Mouse (Mus musculus): ENCODE measurements around the gene Gramd1b.

The Gramd1b gene

DNA sequence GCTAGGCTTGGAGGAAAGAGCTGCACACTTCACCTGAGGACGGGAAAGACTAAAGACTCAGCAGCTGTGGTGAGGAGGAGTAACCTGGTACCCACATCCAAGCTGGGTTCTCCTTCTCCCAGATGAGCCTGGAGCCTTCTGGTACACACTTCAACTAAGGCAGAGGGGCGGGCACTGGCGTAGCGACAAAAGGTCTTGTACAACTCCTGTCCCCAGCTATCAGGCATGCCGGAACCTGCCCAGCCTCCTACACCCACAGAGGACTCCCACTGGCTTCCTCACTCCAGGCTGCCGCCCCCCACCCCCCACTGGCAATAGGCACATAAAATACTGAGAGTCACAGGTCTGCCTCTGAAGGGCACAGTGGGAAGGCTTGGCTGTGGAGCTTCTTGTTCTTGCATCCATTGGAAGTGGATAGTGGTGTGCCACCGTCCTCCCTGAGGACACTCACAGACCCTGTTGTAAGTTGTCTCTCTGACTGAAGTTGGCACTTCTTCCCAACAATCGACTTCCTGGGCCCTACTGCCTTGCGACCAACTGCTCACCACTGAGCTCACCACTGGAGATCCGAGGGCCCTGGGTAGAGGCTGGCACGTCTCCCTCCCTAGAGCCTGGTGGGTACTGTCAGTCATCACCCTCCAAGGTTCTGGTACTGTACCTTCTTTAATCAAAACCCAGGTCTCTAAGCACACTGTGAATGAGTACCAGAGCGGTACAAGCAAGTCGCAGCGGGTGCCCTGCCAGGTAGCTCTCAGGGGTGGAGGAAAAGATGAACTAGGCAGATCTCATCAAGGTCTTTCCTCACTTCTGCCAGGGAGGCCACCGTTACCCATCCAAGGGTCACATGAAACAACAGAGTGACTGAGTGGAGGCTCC is 199.5 kb downstream of the Gramd1b start:
- DNase-seq: no peak

DNA sequence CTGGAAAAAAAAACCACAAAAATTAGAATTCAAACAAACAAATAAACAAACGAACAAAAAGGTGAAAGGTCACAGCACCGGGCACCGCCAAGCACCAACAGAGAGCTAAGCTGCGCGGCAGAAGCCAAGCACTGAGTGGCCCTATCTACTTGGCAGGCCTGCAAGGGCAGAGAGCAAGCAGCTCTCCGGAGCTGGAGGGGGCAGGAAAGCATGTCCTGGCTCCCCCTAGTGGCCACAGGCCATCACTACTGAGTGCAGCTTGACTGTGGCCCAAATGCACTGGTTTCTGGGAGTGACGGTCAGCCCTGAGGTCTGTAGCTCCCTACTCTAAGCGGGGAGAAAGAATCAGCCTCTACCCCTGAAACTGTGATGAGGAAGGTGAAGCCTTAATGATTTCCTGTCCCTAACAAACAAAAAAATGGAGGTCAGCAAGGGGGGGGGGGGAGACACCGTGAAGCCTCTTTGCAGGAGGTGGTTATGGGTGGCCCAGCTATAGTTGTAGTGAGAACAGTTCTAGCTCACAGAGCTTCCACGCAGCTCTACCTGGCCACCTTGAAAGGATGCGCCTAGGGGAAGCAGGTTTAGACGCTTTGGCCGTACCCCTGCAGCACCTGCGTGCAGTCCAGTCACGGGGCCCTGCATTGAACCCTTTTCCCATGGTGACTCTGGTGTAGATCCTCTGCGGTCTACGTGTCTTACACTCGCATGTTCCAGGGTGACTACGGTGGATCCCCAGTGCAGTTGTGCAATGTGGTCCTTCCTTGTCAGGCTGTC is 200.4 kb downstream of the Gramd1b start:
- peak; percentile 90 for DNase-seq

DNA sequence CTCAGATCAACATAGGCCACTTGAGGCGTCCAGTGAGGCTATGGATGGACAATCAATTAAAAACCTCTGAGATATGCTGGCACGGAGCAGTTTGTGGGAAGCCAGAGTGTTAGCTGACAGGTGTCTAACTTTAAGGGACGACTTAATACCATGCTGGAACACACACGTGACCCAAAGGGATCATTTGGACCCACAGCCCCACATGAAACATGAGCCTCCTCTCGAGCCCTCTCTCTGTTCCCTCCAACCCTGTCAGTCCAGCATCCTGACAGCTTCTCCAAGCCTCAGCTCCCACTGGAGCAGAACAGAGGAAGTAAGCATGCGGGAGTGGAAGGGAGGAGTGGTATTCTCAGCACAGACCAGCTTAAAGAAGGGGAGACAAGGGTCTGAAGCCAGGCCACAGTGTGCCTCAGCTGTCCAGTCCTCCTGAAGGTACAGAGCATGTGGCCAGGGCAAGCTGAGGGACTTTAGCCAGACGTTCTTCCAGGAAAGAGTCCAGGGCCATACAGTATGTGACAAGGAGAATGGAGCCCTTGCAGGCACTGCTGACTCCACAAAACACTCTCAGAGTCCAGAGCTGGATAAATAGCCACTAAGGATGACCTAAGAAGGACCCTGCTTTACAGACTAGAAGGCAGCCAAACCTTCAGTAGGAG is 204.8 kb downstream of the Gramd1b start:
- DNase-seq: no peak

DNA sequence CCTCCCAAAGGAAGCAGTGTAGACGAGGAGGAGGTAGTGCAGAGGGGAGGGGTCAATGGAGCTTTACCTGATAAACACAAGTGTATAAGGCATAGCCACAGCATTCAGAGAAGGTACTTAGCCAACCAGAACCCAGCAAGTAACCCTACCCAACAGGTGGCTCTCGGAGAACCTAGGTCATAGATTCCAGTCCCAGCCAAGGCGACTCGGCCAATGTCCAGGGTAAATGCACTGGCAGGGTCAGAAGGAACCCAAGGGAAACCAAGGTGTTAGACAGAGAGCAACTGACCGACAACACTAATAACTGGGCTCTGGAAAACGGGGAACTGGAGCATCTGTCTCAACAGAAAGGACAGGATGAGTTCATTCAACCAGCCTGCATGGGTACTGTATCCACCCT is 206.4 kb downstream of the Gramd1b start:
- no peak for DNase-seq

DNA sequence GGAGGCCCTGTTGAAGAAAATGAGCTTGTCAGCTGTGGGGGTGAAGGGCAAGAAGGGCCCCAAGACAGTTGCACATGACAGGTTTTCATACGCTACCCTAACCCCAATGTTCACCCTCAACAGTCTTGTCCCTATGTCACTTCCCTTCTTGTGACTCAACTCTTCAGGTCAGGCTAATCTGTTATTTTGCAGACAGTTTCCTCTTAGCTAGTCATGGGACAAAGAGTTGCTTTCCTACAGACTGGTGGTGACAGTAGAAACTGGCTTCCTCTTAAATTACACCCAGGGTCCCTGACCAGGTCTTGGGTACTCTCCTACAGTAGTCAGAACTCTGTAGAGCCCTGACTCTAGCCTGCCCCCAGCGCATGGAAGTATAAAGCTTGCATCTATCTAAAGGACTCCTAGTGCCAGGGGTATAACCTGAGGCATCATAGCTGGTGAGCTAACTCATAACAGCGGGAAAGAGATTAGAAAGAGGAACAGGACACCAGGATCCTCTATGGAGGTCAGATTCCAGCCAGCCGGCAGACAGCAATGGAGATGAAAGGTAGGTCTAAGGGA is 206.9 kb downstream of the Gramd1b start:
- no peak for DNase-seq

DNA sequence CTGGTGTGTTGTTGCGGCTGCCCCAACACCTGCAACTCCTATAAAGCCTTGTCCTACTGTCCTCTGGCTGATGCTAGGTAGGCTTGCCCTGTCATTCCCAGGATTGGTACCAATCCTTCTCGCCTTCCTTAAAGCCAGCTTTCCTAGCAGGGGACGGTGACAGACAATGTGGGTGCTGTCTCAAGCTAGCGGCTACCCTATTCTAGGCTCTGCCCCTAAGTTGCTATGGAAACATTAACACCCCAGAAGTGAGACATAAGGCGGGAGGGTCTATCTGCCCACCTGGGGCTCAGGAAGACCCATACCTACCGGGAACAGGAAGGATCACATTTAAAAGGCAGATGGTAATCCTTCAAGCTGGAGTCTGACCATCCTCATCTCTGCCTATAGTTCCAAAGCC is 207.4 kb downstream of the Gramd1b start:
- no peak for DNase-seq

DNA sequence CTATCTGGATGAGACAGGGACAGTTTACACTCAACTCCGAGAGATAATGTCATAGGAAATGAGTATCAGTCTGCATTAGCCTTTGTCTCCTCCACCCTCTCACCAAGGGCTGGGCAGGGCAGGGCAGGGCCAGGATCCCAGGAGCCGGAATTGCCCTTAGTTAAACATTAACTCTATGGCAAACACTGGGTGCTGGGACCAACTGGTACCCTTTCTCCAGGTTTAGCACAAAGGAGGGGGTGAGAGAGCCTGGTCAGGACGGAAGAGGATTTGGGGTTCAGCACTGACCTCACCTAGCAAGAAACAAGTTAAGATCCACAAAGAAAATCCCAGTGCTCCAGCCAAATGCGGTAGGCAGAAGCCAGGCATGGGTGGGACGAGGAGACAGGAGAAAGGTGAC is 208.0 kb downstream of the Gramd1b start:
- no peak for DNase-seq

DNA sequence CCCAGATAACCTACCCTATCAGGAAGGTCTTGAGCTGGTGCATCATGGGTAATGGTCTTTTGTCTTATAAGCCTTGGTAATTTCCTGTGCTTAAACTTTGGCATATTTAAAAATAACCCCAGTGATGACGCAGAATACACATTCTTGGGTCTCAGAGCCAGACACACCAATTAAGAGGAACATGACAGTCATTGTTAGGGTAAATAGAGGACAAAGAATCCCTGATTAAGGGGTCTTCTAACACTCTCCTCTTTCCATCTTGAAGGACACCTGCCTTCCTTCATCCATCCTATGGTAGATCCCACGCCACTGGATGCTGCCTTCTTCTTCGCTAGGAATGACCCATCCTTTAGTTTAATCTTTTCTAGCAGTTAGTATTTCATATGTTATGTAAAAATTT is 208.8 kb downstream of the Gramd1b start:
- no peak for DNase-seq

DNA sequence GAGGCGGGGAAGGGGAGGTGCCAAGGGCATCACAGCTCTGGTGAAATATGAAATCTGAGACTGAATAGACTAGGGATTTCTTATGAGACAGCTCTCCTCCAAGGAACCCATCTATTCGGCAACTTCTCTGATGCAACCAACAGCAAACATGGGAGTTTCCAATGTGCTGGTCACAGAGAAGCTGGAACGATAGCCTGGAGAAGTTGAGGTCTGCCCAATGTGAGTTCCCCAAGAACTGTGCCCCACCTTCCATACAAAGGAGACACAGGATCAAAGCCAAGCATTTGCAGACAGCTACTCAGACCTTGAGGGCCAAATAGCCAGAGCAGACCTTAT is 209.5 kb downstream of the Gramd1b start:
- no peak for DNase-seq

DNA sequence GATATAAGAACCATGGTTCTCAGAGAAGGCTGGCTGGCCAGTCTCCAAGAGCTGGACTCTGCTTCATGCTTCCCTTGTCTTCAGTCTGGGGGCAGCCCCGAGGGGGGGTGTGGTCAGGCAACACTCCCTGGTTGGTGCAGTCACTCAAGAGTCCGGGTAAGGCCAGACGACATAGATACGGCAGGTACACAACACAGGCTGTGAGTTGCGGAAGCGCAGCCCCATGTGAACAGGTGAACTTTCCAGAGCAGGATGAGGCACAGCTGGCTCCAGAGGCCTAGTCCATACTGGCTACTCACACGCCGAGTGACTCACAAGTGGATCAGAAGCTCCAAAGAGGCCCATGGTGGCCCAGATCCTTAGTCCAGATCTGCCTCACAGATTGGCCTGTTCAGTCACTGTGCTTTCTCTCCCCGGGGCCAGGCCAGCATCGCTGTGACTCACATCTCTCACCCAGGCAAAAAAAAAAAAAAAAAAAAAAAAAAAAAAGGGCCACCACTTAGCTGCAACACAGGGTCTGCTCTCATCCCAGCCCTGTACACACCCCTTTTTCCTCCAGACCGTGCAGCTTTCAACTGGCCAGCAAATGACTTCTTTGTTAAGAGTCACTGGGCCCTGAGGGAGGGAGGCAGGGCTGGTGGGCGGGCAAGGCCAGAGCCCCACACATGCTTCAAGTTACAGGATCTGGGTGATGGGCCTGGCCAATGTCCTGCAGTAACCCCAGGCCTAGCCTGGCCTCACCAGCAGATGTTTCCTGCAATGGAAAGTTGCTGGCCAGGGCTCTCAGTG is 210.1 kb downstream of the Gramd1b start:
- DNase-seq: peak; percentile 73

DNA sequence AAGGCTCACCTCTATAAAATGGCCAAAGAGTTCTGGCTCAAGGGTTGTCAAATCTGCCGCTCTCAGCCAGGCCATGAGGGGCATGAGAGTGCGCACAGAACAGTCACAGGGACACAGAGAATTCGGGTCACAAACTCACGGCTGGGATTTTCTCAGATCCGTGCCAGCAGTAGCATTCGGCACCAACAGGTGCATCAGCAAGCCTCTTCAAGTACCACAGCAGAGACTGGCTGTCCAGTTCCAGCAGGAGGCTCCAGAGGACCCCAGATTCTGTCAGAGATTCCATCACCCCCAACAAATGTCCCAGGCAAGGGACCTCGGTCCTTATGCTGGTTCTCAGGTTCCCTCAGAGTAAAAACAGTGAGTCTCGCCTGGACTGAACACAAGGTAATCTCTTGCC is 210.8 kb downstream of the Gramd1b start:
- DNase-seq: no peak

DNA sequence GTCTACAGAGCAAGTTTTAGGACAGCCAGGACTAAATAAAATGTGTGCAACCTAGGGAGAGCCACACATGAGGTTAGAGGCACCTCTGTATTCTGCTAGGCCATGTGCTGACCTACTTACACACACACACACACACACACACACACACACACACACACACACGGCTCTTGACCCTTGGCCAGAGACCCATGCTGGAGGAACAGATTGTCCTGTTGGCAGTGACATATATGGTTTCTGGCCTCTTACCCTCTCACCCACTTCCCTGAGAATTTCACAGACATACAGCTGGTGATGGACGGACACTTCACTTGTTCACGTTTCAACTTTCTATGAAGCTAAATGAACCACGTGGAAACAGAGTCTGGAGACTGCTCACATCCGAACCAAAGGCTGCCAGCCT is 212.4 kb downstream of the Gramd1b start:
- no peak for DNase-seq

DNA sequence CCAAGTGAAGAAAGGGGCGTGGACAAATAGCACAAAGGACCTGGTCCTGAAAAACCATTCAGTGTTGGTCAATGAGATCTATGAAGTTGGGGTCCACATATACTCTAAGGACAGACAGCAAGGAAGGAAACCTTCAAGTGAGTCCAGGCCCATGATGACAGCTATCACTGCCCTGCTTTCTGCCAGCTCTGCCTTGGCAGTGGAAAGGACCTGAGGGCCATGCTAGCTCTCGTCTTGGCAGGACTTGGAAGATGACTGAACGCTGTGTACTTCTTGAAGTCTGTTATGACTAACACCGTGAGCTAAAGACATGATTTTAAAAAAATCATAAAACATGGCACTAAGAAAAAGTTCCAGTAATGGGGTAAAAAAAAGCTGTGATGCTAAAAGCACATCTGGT is 213.4 kb downstream of the Gramd1b start:
- no peak for DNase-seq

DNA sequence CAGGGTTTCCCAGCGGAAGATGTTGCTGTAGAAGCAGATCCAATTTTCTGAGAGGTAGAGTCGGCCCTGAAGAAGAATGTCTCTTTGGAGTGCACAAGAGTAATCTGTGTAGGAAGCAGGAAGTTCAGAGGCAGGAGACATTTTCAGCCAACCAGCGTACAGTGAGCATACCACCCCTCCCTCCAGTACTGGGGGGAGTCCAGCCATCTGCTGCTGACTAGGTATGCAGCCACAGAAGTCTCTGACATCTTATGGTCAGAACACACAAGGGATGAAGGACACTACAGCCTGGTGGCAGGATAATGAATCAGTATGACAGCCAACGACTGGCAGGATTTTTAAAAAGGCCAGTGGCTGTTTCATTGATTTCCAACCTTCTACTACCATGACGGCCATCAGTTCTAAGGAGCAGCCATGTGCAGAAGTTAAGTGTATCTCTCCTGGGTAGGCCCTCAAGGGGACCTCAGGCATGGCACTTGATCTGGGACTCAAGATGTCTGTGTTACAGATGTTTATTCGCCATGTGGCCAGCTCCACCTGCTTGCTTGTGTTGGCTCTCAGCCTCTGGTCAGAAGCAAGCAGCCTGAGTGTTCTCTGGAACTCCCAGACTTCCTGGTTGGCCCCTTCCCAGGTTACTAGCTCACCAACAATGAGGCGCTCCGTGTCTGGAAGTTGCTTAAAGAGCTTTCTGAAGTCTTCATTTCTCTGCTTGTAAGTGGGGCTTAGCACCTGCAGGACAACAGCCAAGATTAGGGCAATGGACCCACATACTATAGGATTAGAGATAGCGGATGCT is 214.1 kb downstream of the Gramd1b start:
- DNase-seq: no peak

DNA sequence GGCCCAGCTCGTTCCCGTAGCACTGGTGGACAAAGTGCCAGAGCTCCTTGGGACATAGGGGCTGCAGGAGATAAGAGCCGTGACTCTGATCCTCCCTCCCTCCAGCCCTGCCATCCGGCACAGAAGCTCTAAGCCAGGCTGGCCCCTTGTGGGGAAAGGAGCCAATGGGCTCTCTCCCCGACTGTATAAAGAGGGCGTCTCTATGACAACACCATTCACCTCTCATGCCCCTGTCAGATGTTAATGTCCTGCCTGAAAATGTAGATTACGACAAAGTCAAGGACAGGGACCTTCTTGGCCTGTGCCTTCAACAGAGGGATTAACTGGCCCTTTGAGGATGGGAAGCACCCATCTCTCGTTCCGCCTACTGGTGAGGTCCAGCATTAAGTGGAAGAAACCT is 219.4 kb downstream of the Gramd1b start:
- DNase-seq: no peak

DNA sequence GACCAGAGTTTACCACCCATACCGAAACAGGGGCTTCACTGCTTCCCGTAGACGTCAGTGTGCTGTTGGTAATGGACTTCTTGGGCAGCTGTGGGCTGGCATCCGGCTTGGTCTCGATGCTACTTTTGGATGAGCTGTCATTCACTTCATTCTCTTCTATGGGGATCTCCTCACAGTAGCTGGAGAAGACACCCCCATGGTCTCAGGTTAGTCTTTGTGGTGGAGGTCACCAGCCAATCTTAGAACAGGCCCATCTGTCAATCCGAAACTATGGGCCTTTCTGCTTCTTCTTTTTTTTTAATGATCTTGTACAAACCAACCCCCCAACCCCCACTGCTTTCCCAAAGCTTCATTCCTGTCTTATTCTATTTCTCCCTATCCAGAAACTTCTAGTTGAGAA is 221.3 kb downstream of the Gramd1b start:
- DNase-seq: no peak

DNA sequence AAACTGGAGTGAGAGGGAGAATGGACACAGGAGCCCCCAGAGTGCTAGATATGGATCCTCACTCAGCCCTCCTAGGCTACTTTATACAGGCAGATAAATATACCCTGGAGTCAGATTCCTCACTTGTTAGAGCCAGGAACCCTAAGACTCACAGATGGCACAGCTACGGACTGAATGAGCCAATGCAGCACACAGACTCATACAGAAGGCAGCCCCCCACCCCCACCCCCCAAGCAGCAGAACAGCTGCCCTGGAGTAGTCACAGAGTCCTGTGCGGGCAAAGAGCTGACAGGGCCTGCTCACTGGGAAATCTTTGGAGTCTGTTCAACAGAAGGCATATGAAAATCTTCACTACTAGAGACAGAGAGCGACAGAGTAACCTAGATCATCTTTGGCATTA is 223.9 kb downstream of the Gramd1b start:
- DNase-seq: no peak

DNA sequence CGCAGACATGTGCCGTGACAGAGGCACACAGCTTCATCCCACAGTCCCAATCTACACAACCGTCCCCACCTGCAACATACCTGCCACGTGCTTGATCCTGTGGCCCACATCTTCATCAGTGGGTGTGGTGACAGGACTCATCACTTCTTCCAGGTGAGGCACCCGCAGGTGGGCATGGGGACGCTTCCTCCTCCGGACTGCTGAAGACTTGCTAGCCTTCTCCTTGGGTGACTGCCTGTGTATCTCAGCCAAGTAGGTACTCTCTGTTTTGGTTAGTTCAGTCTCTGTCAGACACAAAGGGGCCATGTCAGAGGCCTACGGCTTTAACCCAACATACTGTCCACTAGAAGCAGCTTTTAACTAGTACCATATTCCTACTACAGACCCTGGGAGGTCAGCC is 226.9 kb downstream of the Gramd1b start:
- DNase-seq: no peak

DNA sequence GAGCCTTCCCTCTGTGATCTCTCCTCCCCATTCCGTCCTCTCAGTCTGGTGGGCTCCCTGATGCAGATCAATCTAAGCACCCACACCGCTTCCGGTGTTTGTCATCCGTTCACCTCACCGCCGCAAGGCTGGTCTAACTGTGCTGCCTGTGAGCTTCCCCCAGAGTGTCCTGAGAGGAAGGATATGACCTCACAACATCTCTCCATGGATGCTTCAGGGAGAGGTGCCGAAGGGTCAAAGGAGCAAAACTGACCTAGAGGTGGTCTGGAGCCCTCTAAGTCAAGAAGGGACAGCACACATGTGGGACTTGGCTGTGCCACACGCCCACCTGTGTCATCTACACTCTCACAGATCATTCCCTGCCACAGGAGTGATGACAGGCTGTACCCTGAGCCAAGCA is 228.8 kb downstream of the Gramd1b start:
- no peak for DNase-seq

DNA sequence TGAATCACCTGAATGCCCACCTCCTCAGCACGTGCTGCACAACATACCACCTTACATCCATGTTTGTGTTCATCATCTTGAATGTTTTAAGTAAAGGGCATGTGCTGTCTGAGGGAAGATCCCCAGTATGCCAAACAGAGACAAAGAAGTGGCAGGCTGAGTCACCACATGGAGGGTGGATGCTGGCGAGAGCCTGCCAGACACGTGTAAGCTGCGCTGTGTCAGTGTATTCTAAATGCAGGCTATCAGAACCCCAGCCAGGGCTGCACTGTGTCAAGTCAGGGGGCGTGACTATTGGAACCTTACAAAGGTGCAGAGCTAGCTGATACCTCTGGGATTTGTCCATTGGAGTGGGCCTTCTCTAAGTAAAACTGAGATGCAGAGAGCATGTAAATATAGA is 229.7 kb downstream of the Gramd1b start:
- DNase-seq: no peak

DNA sequence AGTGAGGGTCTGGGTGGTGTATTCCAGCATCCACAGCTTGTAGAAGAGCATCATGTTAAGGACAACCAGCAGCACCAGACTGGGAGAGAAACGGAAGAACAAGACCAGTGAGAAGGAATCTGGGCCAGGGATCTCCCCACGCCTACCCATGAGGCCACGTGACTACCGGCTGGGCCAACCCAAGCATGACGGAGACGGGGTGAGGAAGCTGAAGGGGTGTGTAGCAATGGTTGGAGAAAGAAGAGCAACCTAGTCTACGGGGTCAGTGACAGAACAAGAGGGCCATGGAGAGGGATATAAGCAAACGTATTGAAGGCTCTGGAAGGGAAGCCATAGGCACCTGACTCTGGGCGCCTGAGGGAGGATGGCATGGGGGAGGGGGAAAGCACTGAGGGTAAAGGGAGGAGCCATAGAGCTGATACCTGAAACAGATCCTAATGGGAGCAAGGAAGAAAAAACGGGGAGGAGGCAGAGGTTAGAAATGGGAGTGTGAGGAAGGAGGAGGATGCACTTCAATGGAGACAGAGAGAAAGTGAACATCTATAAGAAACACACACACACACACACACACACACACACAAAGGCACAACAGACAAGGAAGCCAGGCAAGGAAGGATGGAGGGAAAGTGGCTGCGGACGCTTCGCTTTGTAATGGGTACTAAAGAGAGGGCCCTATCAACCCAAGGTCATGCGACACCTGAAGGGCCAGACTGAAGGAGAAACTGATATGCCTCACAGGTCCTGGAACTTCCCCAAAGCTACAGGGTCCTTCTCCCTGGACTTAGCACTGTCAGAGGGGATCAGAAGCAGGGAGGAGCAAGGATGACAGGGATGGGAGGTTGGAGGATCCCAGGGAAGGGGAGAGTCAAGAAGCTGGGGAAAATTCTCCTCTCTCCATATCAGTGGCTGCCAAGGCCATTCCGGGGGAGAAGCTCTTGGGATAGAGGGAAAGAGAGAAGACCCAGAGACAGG is 230.9 kb downstream of the Gramd1b start:
- DNase-seq: no peak

All from embryo, embryonic 11 days (tissue).